Mouse (Mus musculus): ENCODE measurements around the gene Neurl4.

GRCm38 (mm10) chr11:69948066-69948762, 47.3 kb downstream of the Neurl4 start, which contains the start of gene Slc2a4:
- TF ChIP-seq FLI1 (IDR thresholded peaks at IDR 0.05; ENCODE audit: low read length) (no peak), GATA1 (IDR thresholded peaks at IDR 0.05; ENCODE audit: borderline replicate concordance, low read length) (no peak)
